Mouse (Mus musculus) heart, adult 2 months (tissue): Measurements from ENCODE around the gene Ube2j1. TPM values are rescaled to one million over a fixed set of nuclear protein-coding genes. Genes with fewer than 3 reads are reported as not detected.
A peak's percentile ranks its signal among the peaks of the same experiment; 100 is the strongest.

ENCODE experiments used
- DNase-seq, 2 experiments: peaks; one replicate each; pipeline ENCODE4 v3.0.0; 2021
- H3K27ac ChIP-seq: fragments of 200-600 bp; 2 replicates; pipeline ENCODE4 v1.8.1; 2022
- H3K27me3 ChIP-seq: fragments of 200-500 bp; 2 replicates; pipeline ENCODE4 v1.6.1; 2012; ENCODE audit warnings: mild to moderate bottlenecking, low read length, inconsistent platforms, mixed read lengths; ENCODE audit not compliant: control insufficient read depth, insufficient read depth
- H3K36me3 ChIP-seq: fragments of 200-500 bp; 2 replicates; pipeline ENCODE4 v1.6.1; 2012; ENCODE audit warnings: low read length, inconsistent platforms; ENCODE audit not compliant: control insufficient read depth, insufficient read depth
- H3K4me1 ChIP-seq: fragments of 200-500 bp; 2 replicates; pipeline ENCODE4 v1.6.1; 2011; ENCODE audit warnings: low read length; ENCODE audit not compliant: control insufficient read depth, insufficient read depth
- H3K4me3 ChIP-seq: fragments of 200-600 bp; 2 replicates; pipeline ENCODE4 v1.8.1; 2022
- H3K79me2 ChIP-seq: fragments of 200-500 bp; replicated peaks from 2 replicates; pipeline ENCODE4 v1.6.1; 2012; ENCODE audit warnings: mild to moderate bottlenecking, inconsistent platforms, low read length, moderate library complexity, mixed read lengths; ENCODE audit not compliant: control insufficient read depth, insufficient read depth
- H3K9ac ChIP-seq: fragments of 200-500 bp; 2 replicates; pipeline ENCODE4 v1.6.1; 2012; ENCODE audit warnings: low read depth, mild to moderate bottlenecking, control low read depth, inconsistent platforms, low read length, mixed read lengths
- CTCF ChIP-seq: fragments of 200-600 bp; IDR thresholded peaks from 2 replicates; pipeline ENCODE4 v1.8.1; 2022; ENCODE audit warnings: antibody characterized with exemption, mild to moderate bottlenecking, moderate library complexity
- EP300 ChIP-seq: fragments of 200-500 bp; IDR thresholded peaks from 2 replicates; pipeline ENCODE4 v1.6.1; 2011; ENCODE audit warnings: low read depth, low read length, control low read depth; ENCODE audit not compliant: insufficient read depth
- POLR2A ChIP-seq: fragments of 200-500 bp; IDR thresholded peaks from 2 replicates; pipeline ENCODE4 v1.6.1; 2011; ENCODE audit warnings: mild to moderate bottlenecking, low read depth, low read length, control low read depth; ENCODE audit not compliant: insufficient read depth
- WGBS: fragments of 180-500 bp; shearing (Covaris S2); methylation state at CpG from one replicate; pipeline ENCODE4 v1.1.7; 2018; 5-methylcytosine and 5-hydroxymethylcytosine counted together
- intact Hi-C: fragments of 180-260 bp; cut with DNase I; formaldehyde crosslinking; loops from one replicate; pipeline ENCODE4 v1.15.1; 2025
- polyA plus RNA-seq: library from polyadenylated mRNA; depleted of rRNA; stranded (reverse); fragments of >200 nt; gene quantifications from 2 replicates; pipeline ENCODE4 v1.2.3, GENCODE M21; 2012
- total RNA-seq, 2 experiments: library from RNA; stranded (reverse); gene quantifications; 2 replicates each; pipeline ENCODE4 v1.2.3; 2021

The Ube2j1 gene
- total and polyA plus RNA-seq, 3 experiments, result 14.1 to 41.9 (median 40.8) TPM

DNA sequence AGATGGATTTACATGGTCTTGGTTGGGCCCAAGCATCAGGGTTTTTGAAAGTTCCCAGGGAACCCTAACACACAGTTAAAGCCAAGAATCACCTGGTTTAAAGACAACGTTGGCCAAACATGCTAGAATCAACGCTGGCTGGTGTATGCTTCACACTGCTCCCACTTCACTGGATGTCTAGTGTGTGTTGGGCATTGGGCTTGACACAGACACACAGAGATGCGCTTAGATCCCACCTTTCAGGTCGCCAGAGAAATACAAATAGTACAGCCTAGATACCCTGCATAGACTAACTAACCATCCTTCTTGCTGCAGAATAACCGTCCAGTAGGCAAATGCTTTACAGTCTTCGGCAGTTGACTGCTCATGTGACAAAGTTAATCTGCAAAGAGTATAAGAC lies 39.1 kb downstream of the Ube2j1 start:
- 89% methylated on average over 6 of the region's 6 CpGs for WGBS
- no peaks in the 10 kb centered on the region for H3K79me2 ChIP-seq
- no peak overlapping the region for H3K4me3 ChIP-seq
- H3K27me3 ChIP-seq, result no peaks in the 10 kb centered on the region
- intact Hi-C loops, result no loop called here
- H3K27ac ChIP-seq, result no peak overlapping the region
- H3K4me1 ChIP-seq, result no peaks in the 10 kb centered on the region
- no peak overlapping the region for H3K9ac ChIP-seq
- TF ChIP-seq CTCF, result no peak
- TF ChIP-seq POLR2A, result no peak
- TF ChIP-seq EP300, result no peak
- H3K36me3 ChIP-seq, result no peaks in the 10 kb centered on the region
- DNase-seq, result no peak

DNA sequence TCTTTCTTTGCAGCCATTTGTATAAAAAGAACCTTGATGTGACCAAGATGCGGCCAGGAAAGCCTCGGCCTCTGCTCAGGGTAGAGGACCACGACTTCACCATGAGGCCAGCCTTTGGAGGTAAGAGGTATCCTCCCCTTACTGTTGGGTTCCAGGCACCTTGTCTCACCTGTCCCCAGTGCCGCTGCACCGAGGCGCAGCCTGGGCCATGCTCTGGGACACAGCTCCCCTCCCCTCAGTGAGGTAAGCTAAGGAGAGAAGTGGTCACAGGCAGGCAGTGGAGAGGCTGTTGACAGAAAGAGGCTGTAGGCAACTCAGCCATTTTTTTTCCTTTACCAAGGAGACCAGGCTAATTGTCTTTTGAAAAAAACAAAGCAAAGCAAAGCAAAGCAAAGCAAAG lies 40.1 kb downstream of the Ube2j1 start:
- no peak overlapping the region for H3K27ac ChIP-seq

DNA sequence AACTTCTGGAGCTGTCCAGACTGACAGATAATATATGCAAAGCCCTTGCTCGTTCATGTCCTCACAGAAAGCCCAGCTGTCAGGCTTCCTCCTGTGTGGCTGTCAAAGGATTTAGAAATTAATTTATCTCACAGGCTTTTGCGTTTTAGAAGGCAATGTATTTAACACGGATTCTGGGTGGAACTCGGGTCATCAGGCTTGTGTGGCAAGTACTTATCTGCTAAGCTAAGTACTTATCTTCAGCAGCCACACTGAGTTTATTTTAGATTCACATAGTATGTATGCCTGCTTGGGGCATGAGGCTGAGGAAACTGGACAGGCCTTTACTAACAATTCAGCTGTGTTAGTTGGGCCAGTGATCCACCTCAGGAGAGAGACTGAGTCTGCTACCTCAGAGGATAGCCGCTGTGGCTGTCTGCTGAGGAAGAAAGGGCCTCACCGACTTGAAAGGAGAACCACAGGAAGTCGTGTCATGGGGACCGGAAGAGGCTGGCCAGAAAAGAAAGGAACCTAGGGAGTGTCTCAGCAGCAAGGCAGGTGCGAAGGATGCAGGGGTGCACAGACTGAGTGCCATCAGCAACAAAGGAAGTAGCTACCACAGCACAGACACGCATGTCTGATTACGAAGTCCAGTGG lies 41.4 kb downstream of the Ube2j1 start:
- WGBS, result 33% methylated on average over 11 of the region's 11 CpGs
- H3K79me2 ChIP-seq, result no peaks in the 10 kb centered on the region
- H3K4me1 ChIP-seq, result no peaks in the 10 kb centered on the region
- intact Hi-C loops, result no loop called here
- H3K27me3 ChIP-seq, result no peaks in the 10 kb centered on the region
- no peak overlapping the region for H3K27ac ChIP-seq
- TF ChIP-seq POLR2A (no peak), EP300 (no peak), CTCF (no peak)
- H3K36me3 ChIP-seq, result no peaks in the 10 kb centered on the region
- H3K4me3 ChIP-seq, result no peak overlapping the region
- no peak overlapping the region for H3K9ac ChIP-seq
- peak in 1 of 2 experiments; percentile 27 for DNase-seq

More for the DNA sequence above, 40.1 kb downstream of the Ube2j1 start:
- no peak overlapping the region for H3K4me3 ChIP-seq
- no peaks in the 10 kb centered on the region for H3K4me1 ChIP-seq
- no peak for DNase-seq
- TF ChIP-seq CTCF, result no peak
- no peak for TF ChIP-seq POLR2A
- TF ChIP-seq EP300, result no peak
- no peaks in the 10 kb centered on the region for H3K79me2 ChIP-seq
- no peaks in the 10 kb centered on the region for H3K36me3 ChIP-seq
- intact Hi-C loops, result no loop called here
- no peak overlapping the region for H3K9ac ChIP-seq
- no peaks in the 10 kb centered on the region for H3K27me3 ChIP-seq
- 90% methylated on average over 6 of the region's 6 CpGs for WGBS

DNA sequence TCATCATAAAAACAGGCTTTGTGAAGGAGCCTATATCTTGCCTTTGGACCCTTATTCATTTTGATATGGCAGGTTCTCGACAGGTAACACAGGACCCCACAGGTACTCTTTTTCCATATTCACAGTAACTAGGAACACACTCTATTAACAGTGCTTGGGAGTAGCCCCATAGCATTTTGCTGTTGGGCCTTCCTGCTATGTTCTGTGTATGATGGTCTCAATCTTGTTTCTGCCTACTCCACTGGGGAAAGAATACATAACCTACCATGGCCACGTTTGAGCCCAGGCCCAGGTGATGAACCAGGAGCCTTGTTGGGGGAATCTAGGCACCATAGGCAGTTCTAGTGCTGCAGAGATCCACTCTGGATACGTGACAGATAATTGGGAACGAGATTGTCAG lies 43.2 kb downstream of the Ube2j1 start:
- Histone ChIP-seq H3K36me3 (no peaks in the 10 kb centered on the region), H3K27me3 (no peaks in the 10 kb centered on the region), H3K9ac (no peak overlapping the region), H3K27ac (no peak overlapping the region), H3K4me3 (no peak overlapping the region), H3K79me2 (no peaks in the 10 kb centered on the region), H3K4me1 (no peaks in the 10 kb centered on the region)
- intact Hi-C loops, result no loop called here
- no peak for TF ChIP-seq POLR2A
- TF ChIP-seq CTCF, result no peak
- no peak for TF ChIP-seq EP300
- WGBS, result 84% methylated on average over 4 of the region's 4 CpGs
- DNase-seq, result no peak

DNA sequence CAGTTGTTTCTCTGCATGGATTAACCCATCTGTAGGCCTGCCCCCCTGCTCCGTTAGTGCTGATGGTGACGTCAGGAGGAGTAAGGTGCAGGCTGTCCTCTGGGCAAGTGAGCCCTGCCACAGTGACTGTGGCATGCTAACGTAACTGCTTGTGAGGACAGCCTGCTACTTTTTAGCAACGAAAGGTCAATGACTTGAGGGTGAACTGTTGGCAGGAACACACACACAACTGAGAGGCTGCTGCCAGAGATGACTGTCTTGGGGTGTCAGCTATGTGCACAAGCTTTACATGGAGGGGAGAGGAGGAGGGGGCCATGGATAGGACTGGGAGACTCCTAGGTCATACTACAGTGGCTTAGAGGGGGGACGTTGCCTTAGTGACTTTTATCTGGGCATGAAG lies 43.6 kb downstream of the Ube2j1 start:
- Histone ChIP-seq H3K9ac (no peak overlapping the region), H3K79me2 (no peaks in the 10 kb centered on the region), H3K27ac (no peak overlapping the region), H3K36me3 (no peaks in the 10 kb centered on the region), H3K4me1 (no peaks in the 10 kb centered on the region), H3K4me3 (no peak overlapping the region), H3K27me3 (no peaks in the 10 kb centered on the region)
- 63% methylated on average over 5 of the region's 5 CpGs for WGBS
- DNase-seq, result peak in 1 of 2 experiments; percentile 17
- intact Hi-C loops, result no loop called here
- TF ChIP-seq POLR2A (no peak), EP300 (0 out of 2 replicates have a peak, but pooled peaks have one; percentile 16)

DNA sequence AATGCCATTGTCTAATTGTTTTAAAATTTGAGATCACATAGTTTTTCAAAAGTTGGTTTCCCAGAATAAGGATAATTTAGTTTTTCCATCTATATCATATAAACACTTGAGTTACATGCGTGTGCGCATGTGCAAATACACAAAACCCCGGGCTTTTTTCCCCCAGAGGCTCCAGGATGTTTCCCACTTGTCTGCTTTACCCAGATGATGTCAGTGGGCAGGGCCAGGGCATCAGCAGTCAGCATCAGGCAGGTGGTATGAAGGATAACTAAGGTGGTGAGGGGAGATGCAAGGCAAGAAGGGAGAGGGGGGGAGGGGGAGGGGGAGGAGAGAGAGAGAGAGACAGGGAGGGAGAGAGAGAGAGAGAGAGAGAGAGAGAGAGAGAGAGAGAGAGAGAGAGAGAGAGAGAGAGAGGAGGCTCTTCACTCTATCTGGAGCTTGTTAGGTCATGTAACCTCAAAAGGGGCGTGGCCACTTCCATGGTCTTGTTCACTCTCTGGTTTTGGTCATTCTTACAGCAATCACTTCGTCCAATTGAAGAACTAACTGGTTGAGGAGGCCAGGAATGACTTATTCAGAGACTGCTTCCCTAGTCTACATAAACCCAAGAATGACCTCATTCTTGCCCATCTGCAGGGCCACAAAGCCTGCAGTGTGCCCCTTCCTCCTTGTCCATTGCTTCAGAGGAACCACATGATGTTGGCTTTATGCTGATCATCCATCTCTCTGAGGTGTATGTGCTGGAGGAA lies 44.7 kb downstream of the Ube2j1 start:
- Histone ChIP-seq H3K4me1 (no peaks in the 10 kb centered on the region), H3K9ac (no peak overlapping the region), H3K27me3 (no peaks in the 10 kb centered on the region), H3K36me3 (no peaks in the 10 kb centered on the region), H3K27ac (no peak overlapping the region), H3K79me2 (no peaks in the 10 kb centered on the region), H3K4me3 (no peak overlapping the region)
- DNase-seq, result no peak
- WGBS, result 77% methylated on average over 5 of the region's 5 CpGs
- intact Hi-C loops, result no loop called here
- TF ChIP-seq EP300, result no peak
- TF ChIP-seq POLR2A, result no peak
- no peak for TF ChIP-seq CTCF
